Mouse (Mus musculus) left cerebral cortex, postnatal 14 days (tissue): ENCODE measurements at regions not wholly inside any gene's neighbourhood (a gene's known extent, or its start where the extent isn't known, plus 50 kb on each side); places are given as distances from the start of the nearest gene placed in this dataset.

Source experiments
- DNase-seq, 2 experiments: peaks; one replicate each; pipeline ENCODE4 v3.0.0; 2021 to 2022; ENCODE audit warnings: low spot score in 2 of 2, mixed read lengths in 1 of 2
- intact Hi-C: fragments of 180-260 bp; cut with DNase I; formaldehyde crosslinking; loops from one replicate; pipeline ENCODE4 v1.15.1; 2025

GRCm38 (mm10) chr17:93874430-93874829 is 675.6 kb downstream of the Adcyap1 start:
- no peak for DNase-seq

GRCm38 (mm10) chr17:93905666-93906065 is 706.8 kb downstream of the Adcyap1 start:
- DNase-seq, result no peak
- intact Hi-C loops, result no loop called here

More at GRCm38 (mm10) chr17:93874430-93874829, 675.6 kb downstream of the Adcyap1 start:
- intact Hi-C loops, result no loop called here

- DNase-seq, result peak in 1 of 2 experiments; percentile 1
- intact Hi-C loops, result no loop called here
Measured at GRCm38 (mm10) chr17:93922412-93922811, 723.6 kb downstream of the Adcyap1 start.

GRCm38 (mm10) chr17:93924223-93925006 is 725.6 kb downstream of the Adcyap1 start:
- DNase-seq, result no peak
- intact Hi-C loops, result no loop called here
